Mouse (Mus musculus): ENCODE measurements around the gene Slmap.
"Not testable (repeated sequence)": the region's sequence is repeated elsewhere in the genome, so short reads cannot be mapped to it uniquely, and the experiment has no call there.

The Slmap gene

DNA sequence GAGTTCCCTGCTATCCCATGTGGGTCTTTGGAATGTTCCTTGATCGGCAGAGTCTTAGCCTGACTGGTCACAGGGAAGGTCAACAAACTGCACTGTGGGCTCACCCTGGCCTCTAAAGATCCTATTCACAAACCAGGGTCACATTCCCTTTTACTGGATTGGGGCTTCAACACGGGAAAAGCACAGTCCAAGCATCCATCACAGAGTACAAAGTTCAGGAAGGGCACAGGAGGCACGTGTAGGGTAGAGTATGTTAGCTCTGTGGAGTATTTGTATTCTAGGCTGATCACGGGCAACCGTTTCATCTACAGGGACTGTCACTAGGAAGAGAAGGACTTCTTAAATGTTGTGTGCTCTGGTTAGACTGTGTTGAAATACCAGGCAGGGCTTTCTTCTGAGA, 147.7 kb downstream of the Slmap start:
- peak; percentile 17 for DNase-seq

GRCm38 (mm10) chr14:26385659-26386058, 149.1 kb downstream of the Slmap start:
- DNase-seq: not testable (repeated sequence)

DNA sequence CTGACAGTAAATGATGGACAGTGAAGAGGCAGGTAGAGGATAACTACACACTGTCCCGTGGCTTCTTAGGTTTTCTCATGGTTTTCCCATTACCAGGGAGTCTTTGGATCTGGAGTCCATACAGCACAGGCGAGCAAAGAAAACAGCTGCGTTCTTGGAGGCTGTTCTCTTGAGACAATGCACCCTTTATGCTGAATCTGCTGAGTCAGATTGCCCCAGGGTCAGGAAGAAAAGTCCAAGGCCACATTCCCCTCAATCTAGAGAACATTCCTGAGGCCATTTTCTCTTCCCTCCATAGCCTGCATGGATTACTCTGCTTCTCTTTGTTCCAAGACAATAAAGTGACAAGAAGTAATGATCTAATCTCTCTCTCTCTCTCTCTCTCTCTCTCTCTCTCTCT, 155.7 kb downstream of the Slmap start:
- DNase-seq: no peak

- peak; percentile 62 for DNase-seq
Measured at GRCm38 (mm10) chr14:26376652-26377051, 158.1 kb downstream of the Slmap start.
